Mouse (Mus musculus) cerebellum, postnatal 25 days (tissue): ENCODE results near the gene Hist1h4k.

ENCODE experiments used
- DNase-seq, 2 experiments: peaks; one replicate each; pipeline ENCODE4 v3.0.0; 2021; ENCODE audit warnings: mixed read lengths in 2 of 2

The Hist1h4k gene

GRCm38 (mm10) chr13:21718381-21719080, 31.8 kb downstream of the Hist1h4k start:
- no peak for DNase-seq

- DNase-seq = peak; percentile 71 to 78
These were observed 32.6 kb downstream of the Hist1h4k start, which contains the start of gene Hist1h3h for GRCm38 (mm10) chr13:21717397-21718357. Gene Hist1h3h, plus strand, starts transcription at chr13:21717659.

- peak in 1 of 2 experiments; percentile 11 for DNase-seq
These were observed 33.5 kb downstream of the Hist1h4k start for GRCm38 (mm10) chr13:21716540-21717391.

- peak; percentile 80 to 81 for DNase-seq
These were observed 34.3 kb downstream of the Hist1h4k start, which contains the start of the genes Hist1h2bl and Hist1h2ai for GRCm38 (mm10) chr13:21715864-21716539. Gene Hist1h2bl, minus strand, starts transcription at chr13:21716143. Gene Hist1h2ai, plus strand, starts transcription at chr13:21716422.

- DNase-seq = no peak
These were observed 35.0 kb downstream of the Hist1h4k start for GRCm38 (mm10) chr13:21715131-21715863.

- DNase-seq = peak; percentile 70 to 75
These were observed 35.6 kb downstream of the Hist1h4k start for GRCm38 (mm10) chr13:21714725-21715124.

- no peak for DNase-seq
These were observed 38.6 kb downstream of the Hist1h4k start for GRCm38 (mm10) chr13:21711698-21712097.

GRCm38 (mm10) chr13:21710821-21711525, 39.3 kb downstream of the Hist1h4k start:
- peak; percentile 79 to 87 for DNase-seq

GRCm38 (mm10) chr13:21710031-21710711, 40.1 kb downstream of the Hist1h4k start:
- peak; percentile 91 to 93 for DNase-seq

GRCm38 (mm10) chr13:21706669-21707068, 43.6 kb downstream of the Hist1h4k start:
- no peak for DNase-seq
